ENCODE assay signal across 9 mouse cellular contexts in the genomic region with DNA sequence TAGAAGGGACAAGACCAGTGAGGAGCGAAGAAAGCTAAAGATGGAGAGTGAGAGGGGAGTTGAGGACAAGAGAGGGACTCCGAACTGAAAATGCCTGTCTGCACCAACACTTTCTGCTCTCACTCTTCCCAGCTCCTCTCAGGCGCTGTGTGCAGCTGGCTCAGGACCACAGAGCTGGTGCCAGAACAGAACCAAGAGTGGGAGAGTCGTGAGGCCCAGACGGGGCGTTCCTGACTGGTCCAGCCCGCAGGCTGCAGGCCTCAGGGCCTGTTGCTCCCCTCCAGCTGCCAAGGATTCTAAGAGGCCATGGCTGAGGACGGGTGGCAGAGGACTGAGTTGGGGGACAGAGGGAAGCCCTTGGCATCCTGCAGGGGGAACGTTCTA.
A peak's percentile ranks its signal among the peaks of the same experiment; 100 is the strongest.
DNase-seq lines count a peak whose midpoint lies in the region; ATAC-seq and TF ChIP-seq lines count a peak whose summit lies in the region.
"Had no signal": no experiment of that assay in that cellular context is flagged by ENCODE, and none has a peak within 500 bp of the region (broad histone marks: within the 10 kb centered on the region; RNA-seq: fewer than 3 reads in every experiment).

No protein-coding gene starts in this region.

- DNase-seq in liver, embryonic 14.5 days (ENCODE audit: low read depth in 3 of 3, low spot score in 3 of 3): no peak
- DNase-seq in liver: no peak
- DNase-seq in gastrocnemius, postnatal 25 days: peak; percentile 74
- DNase-seq in left cerebral cortex, postnatal 36 days (ENCODE audit: low spot score in 2 of 2): peak; percentile 34 to 38
- peak; percentile 56 for DNase-seq in skeletal muscle tissue, adult 2 months (ENCODE audit: low read depth, low spot score)
- no peak for DNase-seq in spleen, adult 18-20 months
- DNase-seq in natural killer cell, adult 2 months (ENCODE audit: low spot score in 2 of 2): no peak
- no peak for DNase-seq in adrenal gland, postnatal 25 days

- no peaks in the 10 kb centered on the region for H3K9me3 ChIP-seq in liver, embryonic 14.5 days (ENCODE audit: control insufficient read depth, low read length)
- H3K9me3 ChIP-seq: hindbrain, embryonic 15.5 days had no signal

- TF ChIP-seq CTCF in liver, embryonic 14.5 days (IDR thresholded peaks at IDR 0.05; ENCODE audit: low read depth): no peak

- H3K4me1 ChIP-seq in liver, embryonic 14.5 days (replicated peaks; ENCODE audit: control insufficient read depth in 2 of 2, insufficient read depth in 2 of 2, low read length in 1 of 2): peaks cover 0 to 2% of the 10 kb centered on the region in 2 experiments; a peak in 1 of 4 replicates
- H3K4me1 ChIP-seq: hindbrain, embryonic 15.5 days had no signal

- no peak overlapping the region for H3K4me2 ChIP-seq in liver, embryonic 14.5 days (ENCODE audit: low read depth)
- H3K4me2 ChIP-seq: hindbrain, embryonic 15.5 days had no signal

- WGBS in liver, embryonic 14.5 days (ENCODE audit: insufficient replicate concordance): 70% methylated on average over 9 of the region's 9 CpGs

- H3K36me3 ChIP-seq in liver, embryonic 14.5 days (replicated peaks; ENCODE audit: control insufficient read depth, insufficient read depth, low read depth): no peaks in the 10 kb centered on the region
- H3K36me3 ChIP-seq: hindbrain, embryonic 15.5 days had no signal

- 0 out of 2 replicates have a peak, but pooled peaks have one; percentile 21 for ATAC-seq in liver, embryonic 14.5 days (ENCODE audit: insufficient read depth)

- H3K27me3 ChIP-seq in liver, embryonic 14.5 days (ENCODE audit: control insufficient read depth, insufficient read depth, low read length): no peaks in the 10 kb centered on the region
- H3K27me3 ChIP-seq: hindbrain, embryonic 15.5 days had no signal

- H3K4me3 ChIP-seq in liver, embryonic 14.5 days (ENCODE audit: insufficient read depth in 1 of 2, low read depth in 2 of 2, low read length in 2 of 2): no peak overlapping the region
- H3K4me3 ChIP-seq: hindbrain, embryonic 15.5 days had no signal

- no peak overlapping the region for H3K9ac ChIP-seq in liver, embryonic 14.5 days (replicated peaks)
- H3K9ac ChIP-seq: hindbrain, embryonic 15.5 days had no signal

- intact Hi-C loops in left cerebral cortex, postnatal 36 days (cut with DNase I): no loop called here

- TF ChIP-seq EP300 in liver, embryonic 14.5 days (IDR thresholded peaks at IDR 0.05; ENCODE audit: low read depth): no peak

- H3K27ac ChIP-seq in liver, embryonic 14.5 days: no peak overlapping the region
- H3K27ac ChIP-seq: hindbrain, embryonic 15.5 days had no signal

Comparison
In these comparisons a context has a peak if more than half of its experiments do, and no peak if none do; other contexts are left out.
1. DNase-seq: peak in gastrocnemius, postnatal 25 days (single experiment), left cerebral cortex, postnatal 36 days (2 of 2) and skeletal muscle tissue, adult 2 months (single experiment); none in liver, embryonic 14.5 days (0 of 3), liver (single experiment), spleen, adult 18-20 months (0 of 2), natural killer cell, adult 2 months (0 of 2) and adrenal gland, postnatal 25 days (single experiment).